Mouse (Mus musculus) embryonic fibroblast, embryonic 13.5 days (primary cell): ENCODE data around the gene Vpreb3. TPM values are rescaled to one million over a fixed set of nuclear protein-coding genes. Genes with fewer than 3 reads are reported as not detected.
"Not testable (repeated sequence)": the region's sequence is repeated elsewhere in the genome, so short reads cannot be mapped to it uniquely, and the experiment has no call there.

ENCODE experiments used
- H3K27ac ChIP-seq: 2 replicates; pipeline ENCODE4 v1.5.1; 2012; ENCODE audit warnings: low read length, control low read depth, inconsistent platforms; ENCODE audit not compliant: insufficient read depth
- H3K4me1 ChIP-seq: 2 replicates; pipeline ENCODE4 v1.6.1; 2011; ENCODE audit warnings: low read length; ENCODE audit not compliant: control insufficient read depth, insufficient read depth
- H3K4me3 ChIP-seq: 2 replicates; pipeline ENCODE4 v1.5.1; 2011; ENCODE audit warnings: mild to moderate bottlenecking, control low read depth, low read length; ENCODE audit not compliant: insufficient read depth
- CTCF ChIP-seq: IDR thresholded peaks from 2 replicates; pipeline ENCODE4 v1.5.1; 2011; ENCODE audit warnings: mild to moderate bottlenecking, control low read depth, low read length, moderate library complexity, borderline replicate concordance; ENCODE audit not compliant: insufficient read depth
- POLR2A ChIP-seq: IDR thresholded peaks from 2 replicates; pipeline ENCODE4 v1.6.1; 2011; ENCODE audit warnings: low read depth, mild to moderate bottlenecking, control low read depth, low read length, moderate library complexity
- polyA plus RNA-seq: library from polyadenylated mRNA; stranded (reverse); fragments of >200 nt; gene quantifications from 2 replicates; pipeline ENCODE4 v1.2.4, GENCODE M21; 2011; ENCODE audit warnings: low read depth; ENCODE audit not compliant: missing spikeins, insufficient read length

Gene Vpreb3
- polyA plus RNA-seq, 1 experiment = not detected

DNA sequence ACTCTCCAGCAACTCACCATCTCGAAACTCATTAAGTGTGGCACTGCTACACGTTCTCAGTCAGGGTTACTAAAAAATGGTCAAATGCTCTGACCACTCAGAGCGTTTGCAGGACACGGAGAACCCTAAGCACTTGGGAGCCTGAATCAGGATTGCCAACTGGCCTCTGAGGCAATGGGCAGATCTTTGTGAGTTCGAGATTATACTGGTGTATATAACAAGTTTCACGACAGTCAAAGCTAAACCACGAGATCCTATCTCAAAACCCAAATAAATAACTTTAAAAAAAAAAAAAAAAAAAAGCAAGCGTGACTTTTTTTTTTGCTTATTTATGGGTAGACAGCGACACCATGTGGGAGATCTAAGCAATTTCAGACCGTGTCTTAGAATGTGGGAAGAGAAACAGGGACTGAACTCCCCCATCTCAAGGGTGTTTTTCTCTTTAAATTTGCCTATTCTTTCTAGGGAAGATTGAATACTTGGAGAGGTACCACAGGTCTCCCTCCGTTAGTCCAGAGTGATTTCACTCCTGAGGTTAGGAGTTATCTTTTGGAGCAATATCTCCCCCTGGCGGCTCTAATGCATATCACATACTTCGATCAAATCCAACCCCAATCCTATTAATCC is 8.7 kb downstream of the Vpreb3 start:
- TF ChIP-seq POLR2A = no peak
- no peak for TF ChIP-seq CTCF
- peak overlapping the region; percentile 18 for H3K4me3 ChIP-seq
- no peaks in the 10 kb centered on the region for H3K4me1 ChIP-seq
- no peak overlapping the region for H3K27ac ChIP-seq

DNA sequence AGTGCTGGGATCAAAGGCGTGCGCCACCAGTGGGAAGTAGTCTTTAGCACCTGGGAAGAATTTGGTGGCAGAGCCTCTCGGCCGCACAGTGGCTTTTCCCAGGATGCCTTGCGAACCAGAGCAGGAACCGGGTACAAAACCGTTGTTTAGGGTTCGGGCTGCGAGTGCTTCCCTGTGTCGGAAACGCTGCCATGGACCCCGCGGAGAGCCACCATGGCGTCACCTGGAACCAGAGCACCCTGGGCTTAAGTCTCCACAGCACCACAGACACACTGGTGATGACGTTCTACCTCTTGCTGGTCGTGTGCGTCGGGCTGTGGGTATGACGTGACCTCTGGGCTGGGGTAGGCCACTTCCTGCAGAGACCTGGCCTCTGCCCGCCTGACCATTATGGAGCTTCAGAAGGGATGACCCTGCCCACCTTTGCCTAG is 11.5 kb downstream of the Vpreb3 start, which contains the start of gene Gm5134:
TSS of gene Gm5134 (plus strand) at position 134 of the 431 bp plus-strand sequence.
- TF ChIP-seq CTCF = no peak
- no peak for TF ChIP-seq POLR2A
- no peaks in the 10 kb centered on the region for H3K4me1 ChIP-seq
- H3K4me3 ChIP-seq = no peak within 1 kb of the TSS
- H3K27ac ChIP-seq = no peak within 1 kb of the TSS

DNA sequence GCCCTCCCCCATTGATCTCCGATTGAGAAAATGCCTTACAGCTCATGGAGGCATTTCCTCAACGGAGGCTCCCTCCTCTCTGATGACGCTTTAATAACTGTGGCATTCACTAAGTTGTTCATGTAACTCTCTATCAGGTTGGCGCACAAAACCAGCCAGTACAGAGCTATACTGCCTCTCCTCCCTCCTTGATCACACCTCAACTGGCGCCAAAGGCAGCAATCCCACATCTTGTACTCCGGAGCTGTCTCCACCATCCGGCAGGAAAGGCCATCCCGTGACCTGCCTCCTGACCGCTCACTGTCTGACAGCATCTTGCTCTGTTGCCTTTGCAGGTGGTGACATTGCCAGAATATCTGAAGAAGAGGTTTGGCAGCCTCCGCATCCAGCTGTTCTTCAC is 31.0 kb downstream of the Vpreb3 start:
- TF ChIP-seq POLR2A (no peak), CTCF (no peak)
- Histone ChIP-seq H3K4me1 (no peaks in the 10 kb centered on the region), H3K4me3 (no peak overlapping the region), H3K27ac (no peak overlapping the region)

DNA sequence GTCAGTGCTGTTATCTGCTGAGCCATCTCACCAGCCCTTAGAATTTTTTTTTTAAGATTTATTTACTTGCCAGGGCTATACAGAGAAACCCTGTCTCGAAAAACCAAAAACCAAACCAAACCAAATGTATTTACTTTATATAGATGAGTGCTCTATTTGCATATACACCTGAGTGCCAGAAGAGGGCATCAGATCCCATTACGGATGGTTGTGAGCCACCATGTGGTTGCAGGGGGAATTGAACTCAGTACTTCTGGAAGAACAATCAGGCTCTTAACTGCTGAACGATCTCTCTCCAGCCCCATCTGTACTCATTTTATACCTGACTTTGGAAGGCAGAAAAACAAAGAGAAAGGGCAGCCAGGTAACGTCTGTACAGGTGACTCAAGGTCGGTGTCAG is 32.4 kb downstream of the Vpreb3 start:
- no peak overlapping the region for H3K27ac ChIP-seq
- TF ChIP-seq POLR2A (no peak), CTCF (no peak)
- no peak overlapping the region for H3K4me3 ChIP-seq
- no peaks in the 10 kb centered on the region for H3K4me1 ChIP-seq

DNA sequence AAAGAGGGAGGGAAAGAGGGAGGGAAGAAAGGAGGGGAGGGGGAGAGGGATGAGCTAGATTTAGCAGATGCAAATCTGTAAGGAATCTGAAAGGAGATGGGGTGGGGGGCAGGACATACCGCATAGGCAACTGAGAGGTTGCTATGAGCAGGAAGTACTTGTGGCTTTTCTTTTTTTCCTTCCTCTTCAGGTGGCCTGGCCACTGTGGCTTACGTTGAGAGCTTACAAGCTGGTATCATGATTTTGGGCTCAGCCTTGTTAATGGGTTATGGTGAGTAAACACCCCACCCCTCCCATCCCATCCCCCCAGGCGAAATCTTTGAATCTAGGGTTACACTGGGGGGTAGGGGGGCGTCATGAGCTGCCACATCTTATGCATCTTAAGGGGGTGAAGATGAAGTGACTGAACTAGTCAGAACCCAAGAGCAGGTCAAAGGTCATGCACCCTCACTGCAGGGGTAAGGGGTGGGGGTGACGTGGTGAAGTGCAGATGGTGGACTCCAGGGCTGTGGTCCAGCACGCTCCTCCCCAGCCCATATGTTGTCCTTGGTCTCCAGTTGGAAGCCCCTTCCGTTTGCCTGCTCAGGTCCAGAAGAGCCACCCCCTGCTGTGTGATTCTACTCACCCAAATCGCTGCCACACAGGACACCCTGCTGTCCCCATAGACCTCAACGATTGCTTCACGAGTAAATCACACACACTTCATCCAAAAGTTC is 35.4 kb downstream of the Vpreb3 start:
- TF ChIP-seq CTCF (no peak), POLR2A (no peak)
- no peak overlapping the region for H3K27ac ChIP-seq
- H3K4me1 ChIP-seq = no peaks in the 10 kb centered on the region
- no peak overlapping the region for H3K4me3 ChIP-seq

DNA sequence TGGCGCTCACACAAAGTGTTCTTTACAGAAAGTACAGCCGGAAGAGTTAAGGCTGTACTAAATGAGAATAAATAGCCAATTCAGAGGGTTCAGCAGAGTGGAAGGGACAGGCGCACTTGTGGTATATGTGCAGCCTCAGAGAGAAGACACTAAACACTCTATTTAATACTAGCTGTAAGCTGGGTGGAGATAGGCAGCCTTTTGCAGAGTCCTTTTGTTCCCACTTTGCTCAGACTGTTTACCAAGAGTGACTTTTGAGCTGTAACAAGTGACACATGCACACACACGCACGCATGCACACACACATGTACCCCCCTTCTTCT is 35.9 kb downstream of the Vpreb3 start:
- Histone ChIP-seq H3K4me3 (no peak overlapping the region), H3K27ac (no peak overlapping the region), H3K4me1 (no peaks in the 10 kb centered on the region)
- TF ChIP-seq POLR2A (no peak), CTCF (no peak)

DNA sequence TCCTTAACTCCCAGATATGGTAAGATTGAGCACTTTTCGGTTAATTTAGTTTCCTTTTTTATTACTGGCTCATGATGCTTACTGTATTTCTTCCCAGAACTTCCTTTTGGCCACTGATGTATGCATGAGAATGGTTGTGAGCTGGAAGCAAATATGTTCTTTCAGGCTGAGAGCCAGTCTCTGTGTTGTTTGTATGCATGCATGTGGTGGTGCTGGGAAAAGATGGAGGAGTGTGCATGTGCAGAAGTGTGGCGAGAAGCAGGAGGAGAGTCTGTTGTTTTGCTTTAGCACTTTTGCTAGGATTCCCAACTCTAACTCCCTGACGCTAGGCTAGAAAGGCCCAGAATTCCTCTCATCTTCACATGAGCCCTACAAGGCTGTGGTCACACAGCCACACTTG is 36.6 kb downstream of the Vpreb3 start:
- Histone ChIP-seq H3K4me3 (no peak overlapping the region), H3K4me1 (no peaks in the 10 kb centered on the region), H3K27ac (no peak overlapping the region)
- TF ChIP-seq CTCF = no peak
- TF ChIP-seq POLR2A = no peak

DNA sequence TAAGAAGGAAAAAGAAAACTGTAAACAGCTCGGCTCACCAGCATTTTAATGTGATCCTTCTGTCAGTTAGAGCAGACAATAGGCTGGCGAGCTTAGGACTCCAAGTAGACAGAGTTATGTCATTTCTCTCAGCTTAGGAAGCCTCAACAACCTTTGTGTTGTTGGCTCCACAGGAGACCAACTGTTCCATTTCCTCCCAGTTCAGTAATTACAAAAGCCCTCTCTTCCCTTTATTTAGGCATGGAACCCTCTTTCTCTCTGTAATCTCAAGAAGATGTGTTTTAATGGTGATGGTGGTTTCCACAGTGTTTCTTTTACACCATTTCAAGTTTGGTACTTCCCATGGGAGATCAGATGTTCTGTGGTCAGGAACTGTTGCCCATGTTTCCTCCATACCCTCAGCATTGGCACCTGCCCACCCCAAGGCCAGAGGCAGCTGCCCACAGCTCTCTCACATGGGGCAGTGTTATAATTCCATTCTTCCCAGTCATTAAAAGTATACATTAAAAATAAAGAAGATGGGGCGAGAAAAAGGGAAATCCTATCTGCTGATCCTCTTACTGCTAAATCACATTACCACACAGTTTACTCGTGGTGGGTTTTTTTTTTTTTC is 47.7 kb downstream of the Vpreb3 start:
- H3K27ac ChIP-seq = no peak overlapping the region
- H3K4me1 ChIP-seq = no peaks in the 10 kb centered on the region
- no peak for TF ChIP-seq POLR2A
- no peak for TF ChIP-seq CTCF
- no peak overlapping the region for H3K4me3 ChIP-seq

DNA sequence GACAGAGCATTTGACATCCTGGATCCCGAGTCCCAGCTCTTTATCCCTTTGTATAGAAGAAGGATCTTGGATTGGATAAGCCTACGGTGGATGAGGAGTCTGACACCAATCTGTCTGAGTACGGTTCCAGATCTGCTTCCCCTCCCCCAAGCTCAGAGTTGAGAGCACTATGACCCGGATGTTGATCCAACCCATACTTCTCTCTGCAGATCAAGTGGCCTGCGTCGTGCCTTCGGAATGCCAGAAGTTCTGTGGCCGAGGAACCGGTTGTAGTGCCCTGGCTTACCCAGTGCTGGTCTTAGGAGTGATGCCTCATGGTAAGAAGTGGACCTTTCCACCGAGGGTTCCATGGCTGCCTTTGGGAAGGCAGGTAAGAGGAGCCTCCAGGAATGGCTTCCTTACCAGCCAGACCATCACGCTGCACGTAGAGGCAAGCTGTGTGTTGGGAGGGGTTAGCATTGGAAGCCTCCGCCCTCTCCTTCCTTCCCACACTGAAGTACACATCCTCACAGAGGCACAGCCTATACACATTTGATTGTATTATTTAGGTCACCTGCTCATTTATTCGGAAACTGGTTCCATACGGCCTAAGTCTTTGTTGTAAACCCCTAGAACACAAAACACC is 50.9 kb downstream of the Vpreb3 start:
- Histone ChIP-seq H3K27ac (no peak overlapping the region), H3K4me3 (no peak overlapping the region), H3K4me1 (no peaks in the 10 kb centered on the region)
- no peak for TF ChIP-seq POLR2A
- no peak for TF ChIP-seq CTCF

DNA sequence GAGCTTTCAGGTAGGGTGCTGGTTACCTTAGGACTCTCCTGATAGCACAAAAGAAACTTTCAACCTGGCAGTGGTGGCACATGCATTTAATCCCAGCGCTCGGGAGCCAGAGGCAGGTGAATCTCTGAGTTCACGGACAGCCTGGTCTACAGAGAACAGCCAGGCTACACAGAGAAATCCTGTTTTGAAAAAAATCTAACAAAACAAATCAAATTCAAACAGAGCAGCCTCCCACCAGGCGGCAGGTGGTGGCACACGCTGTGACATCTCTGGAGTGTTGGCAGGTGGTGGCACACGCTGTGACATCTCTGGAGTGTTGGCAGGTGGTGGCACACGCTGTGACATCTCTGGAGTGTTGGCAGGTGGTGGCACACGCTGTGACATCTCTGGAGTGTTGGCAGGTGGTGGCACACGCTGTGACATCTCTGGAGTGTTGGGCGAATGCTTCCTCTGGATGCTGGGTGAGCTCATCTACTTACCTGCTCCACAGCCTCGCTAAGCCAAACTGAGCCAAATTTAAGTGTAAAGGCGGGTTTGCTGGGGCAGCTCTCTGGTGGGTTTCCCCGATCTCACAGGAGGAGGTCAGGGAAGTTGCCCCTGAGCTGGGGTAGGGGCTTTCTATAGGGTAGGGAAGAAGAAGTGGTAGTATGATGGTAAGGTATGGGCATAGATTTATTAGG is 51.8 kb downstream of the Vpreb3 start:
- not testable (repeated sequence) for H3K4me3 ChIP-seq, H3K27ac ChIP-seq, H3K4me1 ChIP-seq
